Mouse (Mus musculus) neural tube, embryonic 10.5 days (tissue): ENCODE measurements around the gene Slc30a6.

Experiments
- DNase-seq: peaks from one replicate; pipeline ENCODE4 v3.0.0-alpha.2; 2017; ENCODE audit warnings: low spot score; ENCODE audit errors: extremely low spot score

Gene Slc30a6

GRCm38 (mm10) chr17:74395383-74396065, at the start of gene Slc30a6:
Gene Slc30a6, plus strand, starts transcription at chr17:74395608.
- peak; percentile 94 for DNase-seq

GRCm38 (mm10) chr17:74363592-74363991, 31.8 kb upstream of the Slc30a6 start:
- DNase-seq, result no peak

- DNase-seq, result no peak
Measured at GRCm38 (mm10) chr17:74376916-74377315, 18.5 kb upstream of the Slc30a6 start.

DNA sequence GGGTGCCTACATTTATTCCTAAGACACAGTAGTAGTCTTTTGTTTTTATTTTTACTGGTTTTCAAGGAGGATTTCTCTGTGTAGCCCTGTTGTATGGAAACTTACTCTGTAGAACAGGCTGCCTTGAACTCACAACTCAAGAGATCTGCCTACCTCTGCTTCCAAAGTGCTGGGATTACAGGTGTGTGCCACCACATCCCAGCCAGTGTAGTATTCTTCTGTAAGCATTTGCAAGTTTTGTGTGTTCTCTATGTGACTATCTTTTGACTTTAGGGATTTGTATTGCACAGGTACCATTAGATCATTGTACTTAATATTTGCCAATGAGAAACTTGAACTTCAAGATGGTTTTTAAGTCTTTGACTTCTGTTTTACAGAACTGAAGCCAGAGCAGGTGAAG, 8.8 kb upstream of the Slc30a6 start:
- no peak for DNase-seq

- DNase-seq, result no peak
Measured at GRCm38 (mm10) chr17:74389847-74390246, 5.6 kb upstream of the Slc30a6 start.

DNA sequence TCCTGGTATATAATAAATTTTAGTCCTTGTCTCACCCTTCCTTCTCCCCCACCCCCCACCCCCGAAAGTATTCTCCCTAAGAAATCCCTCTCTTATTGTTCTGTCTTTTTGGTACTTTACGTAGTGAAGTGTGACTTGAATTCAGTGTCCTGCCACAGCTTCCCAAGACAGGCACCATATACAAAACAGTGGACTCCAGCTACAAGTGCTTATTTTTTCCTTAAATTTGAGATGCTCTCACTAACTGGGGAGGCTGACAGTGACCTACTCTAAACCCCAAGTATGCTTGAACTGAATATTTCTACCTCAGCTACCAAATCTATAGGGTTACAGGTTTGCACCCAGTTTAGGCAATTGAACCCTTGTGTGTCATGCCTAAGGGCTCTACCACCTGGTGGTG, 1.0 kb upstream of the Slc30a6 start:
- DNase-seq, result no peak

- DNase-seq, result peak; percentile 13
Measured at GRCm38 (mm10) chr17:74394855-74395254, 553 bp upstream of the Slc30a6 start.

DNA sequence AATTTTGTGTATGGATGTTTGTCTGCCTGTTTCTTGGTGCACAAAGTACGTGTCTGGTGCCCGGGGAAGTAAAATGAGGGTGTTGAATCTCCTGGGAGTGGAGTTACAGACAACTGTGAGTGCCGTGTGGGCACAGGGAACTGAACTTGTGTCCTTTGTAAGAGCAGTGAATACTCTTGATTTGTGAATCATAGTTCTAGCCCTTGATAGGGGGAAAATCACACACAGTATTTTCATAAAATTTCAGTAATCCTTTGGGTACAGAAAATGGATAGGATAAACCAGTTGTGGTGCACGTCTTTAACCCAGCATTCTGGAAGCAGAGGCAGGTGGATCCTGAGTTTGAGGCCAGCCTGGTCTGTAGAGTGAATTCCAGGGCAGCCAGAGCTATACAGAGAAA, 1.4 kb downstream of the Slc30a6 start:
- no peak for DNase-seq

- DNase-seq, result no peak
Measured at GRCm38 (mm10) chr17:74397173-74397572, 1.8 kb downstream of the Slc30a6 start.

GRCm38 (mm10) chr17:74402486-74403222, 7.2 kb downstream of the Slc30a6 start:
- DNase-seq, result no peak

GRCm38 (mm10) chr17:74406487-74406886, 11.1 kb downstream of the Slc30a6 start:
- DNase-seq, result no peak

- DNase-seq, result no peak
Measured at GRCm38 (mm10) chr17:74409722-74410121, 14.3 kb downstream of the Slc30a6 start.

DNA sequence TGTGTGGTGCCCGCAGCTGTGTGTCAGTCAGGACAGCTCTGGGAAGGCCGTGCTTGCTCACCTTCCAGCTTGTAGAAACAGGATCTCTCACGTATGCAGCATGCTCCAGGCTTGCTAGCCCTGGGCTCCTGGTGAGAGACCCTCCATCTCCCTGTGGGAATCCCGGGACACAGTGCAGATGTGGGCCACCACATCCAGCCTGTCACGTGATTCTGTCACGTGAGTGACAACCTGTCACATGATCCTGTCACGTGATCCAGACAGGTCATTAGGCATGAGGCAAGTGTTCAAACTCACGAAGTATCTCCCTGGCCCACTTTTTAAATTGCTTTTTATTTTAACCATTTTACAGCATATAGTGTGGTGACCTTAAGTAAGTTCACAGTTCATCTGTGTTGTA, 17.9 kb downstream of the Slc30a6 start:
- DNase-seq, result no peak

DNA sequence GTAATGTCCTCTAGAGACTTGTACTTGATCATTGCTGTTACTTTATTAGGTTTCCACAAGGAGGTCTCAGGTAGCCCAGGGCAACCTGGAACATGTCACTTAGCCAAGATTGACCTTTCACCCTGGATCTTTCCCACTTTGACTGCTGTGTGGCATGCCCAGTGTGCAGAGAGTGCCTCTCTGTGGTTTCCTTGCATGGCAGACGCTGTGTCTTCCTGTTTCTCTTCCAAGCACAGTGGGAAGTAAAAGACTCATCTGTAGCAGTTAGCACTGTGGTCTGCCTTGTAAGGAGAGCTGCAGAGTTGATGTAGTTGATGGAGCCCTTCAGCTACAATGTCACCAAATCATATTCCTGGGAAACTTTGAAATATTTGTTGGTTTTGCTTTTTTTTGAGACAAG, 19.3 kb downstream of the Slc30a6 start:
- DNase-seq, result no peak

GRCm38 (mm10) chr17:74416841-74417360, 21.5 kb downstream of the Slc30a6 start:
- DNase-seq, result no peak

- no peak for DNase-seq
Measured at GRCm38 (mm10) chr17:74418171-74418570, 22.8 kb downstream of the Slc30a6 start.

GRCm38 (mm10) chr17:74420656-74421055, 25.2 kb downstream of the Slc30a6 start:
- DNase-seq, result no peak

DNA sequence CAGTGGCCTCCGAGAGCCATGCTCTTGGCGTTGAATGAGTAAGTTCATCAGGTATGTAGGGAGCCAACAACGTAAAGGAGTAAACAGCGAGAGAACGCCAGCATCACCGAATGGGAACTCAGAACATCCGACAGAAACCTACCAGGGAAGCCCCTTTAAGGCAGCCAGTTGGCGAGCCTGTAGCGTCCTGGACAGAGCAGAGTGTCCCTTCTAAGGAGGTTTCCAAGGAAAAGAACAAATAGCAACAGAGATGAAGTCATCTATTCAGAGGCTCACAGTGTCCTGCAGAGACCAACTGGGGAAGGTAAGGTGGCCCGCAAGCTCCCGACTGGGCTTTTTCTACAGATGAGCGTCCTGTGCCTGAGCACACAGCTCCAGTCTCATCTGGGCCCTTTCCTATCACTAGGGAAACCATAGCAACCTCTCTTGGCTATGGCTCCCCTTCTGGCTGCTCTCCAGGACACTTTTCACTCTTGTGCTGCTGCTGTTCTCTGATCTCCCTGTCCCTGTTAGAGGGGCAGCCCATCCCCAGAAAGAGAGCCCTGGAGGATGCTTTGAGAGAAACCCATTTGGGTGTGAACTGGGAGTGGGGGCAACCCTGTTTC, 29.1 kb downstream of the Slc30a6 start:
- no peak for DNase-seq

DNA sequence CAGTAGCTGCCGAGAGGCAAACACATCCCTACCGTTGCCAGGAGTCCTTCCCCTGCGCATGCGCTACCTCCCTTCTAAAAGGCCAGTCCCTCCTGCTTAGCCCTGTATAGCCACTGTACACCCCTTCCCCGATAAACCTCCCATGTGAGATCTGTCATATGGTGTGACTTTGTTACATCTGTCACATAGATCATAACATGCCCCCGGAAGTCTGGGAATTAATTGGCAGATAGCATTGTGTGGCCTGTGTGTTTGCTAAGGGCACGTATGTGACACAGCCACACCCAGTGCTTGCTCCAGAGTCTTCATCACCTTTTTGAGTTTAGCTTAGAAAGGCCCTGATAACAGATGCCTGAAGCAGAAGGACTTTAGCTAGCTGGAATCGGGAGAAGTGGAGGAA, 34.7 kb downstream of the Slc30a6 start:
- no peak for DNase-seq

- DNase-seq, result no peak
Measured at GRCm38 (mm10) chr17:74431481-74431880, 36.1 kb downstream of the Slc30a6 start.

- no peak for DNase-seq
Measured at GRCm38 (mm10) chr17:74432631-74433030, 37.2 kb downstream of the Slc30a6 start.

DNA sequence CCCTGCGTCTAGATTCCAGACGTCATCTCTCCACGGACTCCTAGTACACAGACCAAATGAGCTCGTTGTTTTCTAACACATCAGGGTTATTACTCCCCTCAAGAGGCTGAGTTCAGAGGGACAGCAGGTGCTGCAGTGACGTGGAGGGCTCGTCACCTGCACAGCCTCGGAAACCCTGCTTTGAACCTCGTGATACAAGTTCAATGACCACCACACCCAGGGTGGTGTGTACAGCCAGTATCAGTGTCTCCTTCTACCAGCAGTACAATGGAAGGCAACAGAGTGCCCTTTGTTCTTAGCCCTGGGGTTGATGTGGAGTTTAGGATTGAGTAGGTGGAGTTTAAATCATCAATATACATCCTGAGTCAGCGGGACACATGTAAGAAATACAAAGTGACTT, 42.4 kb downstream of the Slc30a6 start:
- DNase-seq, result no peak
